Mouse (Mus musculus) MEL (cell line): Measurements from ENCODE around the gene Trak1. TPM values are rescaled to one million over a fixed set of nuclear protein-coding genes. Genes with fewer than 3 reads are reported as not detected.

ENCODE experiments used
- DNase-seq: peaks from one replicate; pipeline ENCODE4 v3.0.0; 2011; ENCODE audit warnings: low read depth, low spot score
- H3K27ac ChIP-seq: 2 replicates; pipeline ENCODE4 v1.5.1; 2012; ENCODE audit warnings: low read depth, mild to moderate bottlenecking, control low read depth, low read length, moderate library complexity; ENCODE audit not compliant: control insufficient read depth
- H3K27me3 ChIP-seq, 2 experiments: fragments of 150-350 bp in 1 of 2; sonication (generic) in 1 of 2; 2 replicates each; pipeline ENCODE4 v1.6.1; 2012; ENCODE audit warnings: low read length in 2 of 2, mild to moderate bottlenecking in 2 of 2, improper control_type of control experiment in 1 of 2, moderate library complexity in 1 of 2; ENCODE audit not compliant: insufficient read depth in 2 of 2, control insufficient read depth in 1 of 2
- H3K36me3 ChIP-seq, 2 experiments: 2 replicates each; pipeline ENCODE4 v1.6.1; 2012 to 2014; ENCODE audit warnings: low read length in 2 of 2, improper control_type of control experiment in 1 of 2, inconsistent platforms in 1 of 2, mild to moderate bottlenecking in 1 of 2; ENCODE audit not compliant: insufficient read depth in 2 of 2, control insufficient read depth in 1 of 2
- H3K4me1 ChIP-seq, 2 experiments: fragments of 150-350 bp in 1 of 2; sonication (generic) in 1 of 2; 2 replicates each; pipeline ENCODE4 v1.6.1; 2012; ENCODE audit warnings: low read length in 2 of 2, improper control_type of control experiment in 1 of 2, mild to moderate bottlenecking in 1 of 2; ENCODE audit not compliant: insufficient read depth in 2 of 2, control insufficient read depth in 1 of 2
- H3K4me3 ChIP-seq, 2 experiments: fragments of 150-350 bp in 1 of 2; sonication (generic) in 1 of 2; 2 replicates each; pipeline ENCODE4 v1.5.1; 2012; ENCODE audit warnings: low read depth in 2 of 2, low read length in 2 of 2, mild to moderate bottlenecking in 2 of 2, moderate library complexity in 2 of 2, control low read depth in 1 of 2, improper control_type of control experiment in 1 of 2; ENCODE audit not compliant: control insufficient read depth in 1 of 2, insufficient read depth in 1 of 2
- H3K79me2 ChIP-seq: 2 replicates; pipeline ENCODE4 v1.6.1; 2012; ENCODE audit warnings: mild to moderate bottlenecking, low read length, moderate library complexity; ENCODE audit not compliant: control insufficient read depth, poor library complexity, insufficient read depth
- H3K9ac ChIP-seq: 2 replicates; pipeline ENCODE4 v1.6.1; 2012; ENCODE audit warnings: low read depth, mild to moderate bottlenecking, control low read depth, low read length, moderate library complexity; ENCODE audit not compliant: control insufficient read depth, poor library complexity, severe bottlenecking
- H3K9me3 ChIP-seq: fragments of 150-350 bp; sonication (generic); replicated peaks from 2 replicates; pipeline ENCODE4 v1.6.1; 2012; ENCODE audit warnings: mild to moderate bottlenecking, low read length, improper control_type of control experiment, moderate library complexity; ENCODE audit not compliant: insufficient read depth
- CHD1 ChIP-seq: IDR thresholded peaks from 2 replicates; pipeline ENCODE4 v1.6.1; 2012; ENCODE audit warnings: low read depth, mild to moderate bottlenecking, inconsistent platforms, low read length, improper control_type of control experiment
- CHD2 ChIP-seq: IDR thresholded peaks from 2 replicates; pipeline ENCODE4 v1.6.1; 2011; ENCODE audit warnings: low read length, improper control_type of control experiment
- CTCF ChIP-seq, 3 experiments: IDR thresholded peaks in 2 of 3; conservative IDR thresholded peaks in 1 of 3; 2 replicates each; pipeline ENCODE4 v1.5.1; 2011 to 2012; ENCODE audit warnings: low read length in 3 of 3, low read depth in 2 of 3, mild to moderate bottlenecking in 2 of 3, improper control_type of control experiment in 1 of 3, inconsistent platforms in 1 of 3, mixed read lengths in 1 of 3, moderate library complexity in 1 of 3; ENCODE audit not compliant: control insufficient read depth in 1 of 3, insufficient read depth in 1 of 3, poor library complexity in 1 of 3, severe bottlenecking in 1 of 3
- E2F4 ChIP-seq: IDR thresholded peaks from 2 replicates; pipeline ENCODE4 v1.6.1; 2011; ENCODE audit warnings: low read depth, low read length, improper control_type of control experiment, borderline replicate concordance
- ELF1 ChIP-seq: IDR thresholded peaks from 2 replicates; pipeline ENCODE4 v1.6.1; 2014; ENCODE audit warnings: low read depth, mild to moderate bottlenecking, inconsistent platforms, low read length, improper control_type of control experiment, moderate library complexity
- EP300 ChIP-seq, 2 experiments: IDR thresholded peaks; 2 replicates each; pipeline ENCODE4 v1.6.1; 2011; ENCODE audit warnings: improper control_type of control experiment in 2 of 2, low read length in 2 of 2, low read depth in 1 of 2, mild to moderate bottlenecking in 1 of 2
- ETS1 ChIP-seq: IDR thresholded peaks from 2 replicates; pipeline ENCODE4 v1.6.1; 2012; ENCODE audit warnings: low read depth, mild to moderate bottlenecking, inconsistent platforms, low read length, improper control_type of control experiment, moderate library complexity
- HCFC1 ChIP-seq: IDR thresholded peaks from 2 replicates; pipeline ENCODE4 v1.6.1; 2012; ENCODE audit warnings: low read depth, mild to moderate bottlenecking, inconsistent platforms, low read length, improper control_type of control experiment, moderate library complexity
- JUND ChIP-seq: IDR thresholded peaks from 2 replicates; pipeline ENCODE4 v1.6.1; 2011; ENCODE audit warnings: low read depth, mild to moderate bottlenecking, improper control_type of control experiment, low read length
- MAFK ChIP-seq: IDR thresholded peaks from 2 replicates; pipeline ENCODE4 v1.6.1; 2011; ENCODE audit warnings: low read depth, mild to moderate bottlenecking, low read length, improper control_type of control experiment, borderline replicate concordance
- MAX ChIP-seq: IDR thresholded peaks from 2 replicates; pipeline ENCODE4 v1.6.1; 2011; ENCODE audit warnings: low read length, improper control_type of control experiment
- MAZ ChIP-seq: IDR thresholded peaks from 2 replicates; pipeline ENCODE4 v1.6.1; 2012; ENCODE audit warnings: low read depth, mild to moderate bottlenecking, inconsistent platforms, low read length, improper control_type of control experiment
- MEF2A ChIP-seq: IDR thresholded peaks from 2 replicates; pipeline ENCODE4 v1.6.1; 2014; ENCODE audit warnings: low read depth, mild to moderate bottlenecking, inconsistent platforms, low read length, improper control_type of control experiment; ENCODE audit not compliant: poor library complexity, insufficient replicate concordance, severe bottlenecking; ENCODE audit errors: extremely low read depth
- MXI1 ChIP-seq: IDR thresholded peaks from 2 replicates; pipeline ENCODE4 v1.6.1; 2011; ENCODE audit warnings: mild to moderate bottlenecking, low read depth, low read length, improper control_type of control experiment
- MYB ChIP-seq: IDR thresholded peaks from 2 replicates; pipeline ENCODE4 v1.6.1; 2011; ENCODE audit warnings: mild to moderate bottlenecking, low read depth, low read length, improper control_type of control experiment
- MYC ChIP-seq: IDR thresholded peaks from 2 replicates; pipeline ENCODE4 v1.6.1; 2011; ENCODE audit warnings: low read depth, mild to moderate bottlenecking, low read length, improper control_type of control experiment, moderate library complexity
- NELFE ChIP-seq: IDR thresholded peaks from 2 replicates; pipeline ENCODE4 v1.6.1; 2011; ENCODE audit warnings: low read depth, low read length, improper control_type of control experiment
- NRF1 ChIP-seq: IDR thresholded peaks from 2 replicates; pipeline ENCODE4 v1.6.1; 2014; ENCODE audit warnings: low read depth, mild to moderate bottlenecking, inconsistent platforms, low read length, improper control_type of control experiment, moderate library complexity; ENCODE audit not compliant: poor library complexity, insufficient read depth, severe bottlenecking
- POLR2A ChIP-seq, 2 experiments: IDR thresholded peaks; 2 replicates each; pipeline ENCODE4 v1.6.1; 2011 to 2012; ENCODE audit warnings: low read length in 2 of 2, mild to moderate bottlenecking in 2 of 2, control low read depth in 1 of 2, improper control_type of control experiment in 1 of 2, low read depth in 1 of 2, moderate library complexity in 1 of 2; ENCODE audit not compliant: control insufficient read depth in 1 of 2, insufficient read depth in 1 of 2, poor library complexity in 1 of 2
- POLR2AphosphoS2 ChIP-seq: IDR thresholded peaks from 2 replicates; pipeline ENCODE4 v1.6.1; 2011; ENCODE audit warnings: low read length, improper control_type of control experiment
- TCF12 ChIP-seq: IDR thresholded peaks from 2 replicates; pipeline ENCODE4 v1.6.1; 2014; ENCODE audit warnings: low read depth, mild to moderate bottlenecking, inconsistent platforms, low read length, improper control_type of control experiment, moderate library complexity
- UBTF ChIP-seq: IDR thresholded peaks from 2 replicates; pipeline ENCODE4 v1.6.1; 2012; ENCODE audit warnings: low read depth, mild to moderate bottlenecking, inconsistent platforms, low read length, improper control_type of control experiment, moderate library complexity, borderline replicate concordance; ENCODE audit not compliant: insufficient read depth
- USF1 ChIP-seq: IDR thresholded peaks from 2 replicates; pipeline ENCODE4 v1.6.1; 2014; ENCODE audit warnings: low read depth, mild to moderate bottlenecking, inconsistent platforms, low read length, improper control_type of control experiment, moderate library complexity
- USF2 ChIP-seq, 2 experiments: IDR thresholded peaks; 2 replicates each; pipeline ENCODE4 v1.6.1; 2011 to 2012; ENCODE audit warnings: improper control_type of control experiment in 2 of 2, low read length in 2 of 2, borderline replicate concordance in 1 of 2, inconsistent platforms in 1 of 2, low read depth in 1 of 2, mild to moderate bottlenecking in 1 of 2; ENCODE audit not compliant: insufficient read depth in 1 of 2
- ZC3H11A ChIP-seq: IDR thresholded peaks from 2 replicates; pipeline ENCODE4 v1.6.1; 2012; ENCODE audit warnings: low read depth, mild to moderate bottlenecking, inconsistent platforms, low read length, improper control_type of control experiment
- ZKSCAN1 ChIP-seq: IDR thresholded peaks from 2 replicates; pipeline ENCODE4 v1.6.1; 2012; ENCODE audit warnings: low read depth, mild to moderate bottlenecking, inconsistent platforms, low read length, improper control_type of control experiment, moderate library complexity
- ZMIZ1 ChIP-seq: IDR thresholded peaks from 2 replicates; pipeline ENCODE4 v1.6.1; 2012; ENCODE audit warnings: low read depth, mild to moderate bottlenecking, inconsistent platforms, low read length, improper control_type of control experiment, moderate library complexity
- ZNF384 ChIP-seq: IDR thresholded peaks from 2 replicates; pipeline ENCODE4 v1.6.1; 2012; ENCODE audit warnings: low read depth, mild to moderate bottlenecking, inconsistent platforms, low read length, improper control_type of control experiment
- polyA plus RNA-seq, 2 experiments: library from polyadenylated mRNA; stranded (reverse) in 1 of 2; unstranded in 1 of 2; fragments of >175 nt in 1 of 2; fragments of >200 nt in 1 of 2; gene quantifications; 2 replicates each; pipeline versions ENCODE4 v1.2.1 to v1.2.4; 2012; ENCODE audit warnings: low replicate concordance in 2 of 2, low read depth in 1 of 2; ENCODE audit not compliant: insufficient read length in 2 of 2, insufficient read depth in 1 of 2, missing spikeins in 1 of 2
- total RNA-seq: library from RNA; depleted of rRNA; stranded (reverse); fragments of 300-350 nt; gene quantifications from 2 replicates; pipeline ENCODE4 v1.2.3, GENCODE M21; 2012

The Trak1 gene
- total and polyA plus RNA-seq, 3 experiments, result 16.2 to 35.5 TPM; not detected in 1

GRCm38 (mm10) chr9:121283620-121284185, 13.6 kb upstream of the Trak1 start:
- Histone ChIP-seq H3K27ac (no peak overlapping the region), H3K9ac (no peak overlapping the region), H3K4me3 (no peak overlapping the region), H3K4me1 (peaks cover 6 to 8% of the 10 kb centered on the region in 2 experiments; a peak in 3 of 4 replicates), H3K27me3 (no peaks in the 10 kb centered on the region), H3K79me2 (peaks cover 4% of the 10 kb centered on the region; the same call in 1 of the 2 replicates), H3K9me3 (no peaks in the 10 kb centered on the region), H3K36me3 (peaks cover 0 to 5% of the 10 kb centered on the region in 2 experiments; a peak in 2 of 4 replicates)
- TF ChIP-seq TCF12, result no peak
- TF ChIP-seq E2F4, result no peak
- TF ChIP-seq CHD2, result no peak
- no peak for TF ChIP-seq HCFC1
- no peak for TF ChIP-seq MEF2A
- no peak for TF ChIP-seq POLR2AphosphoS2
- no peak for TF ChIP-seq ZKSCAN1
- no peak for TF ChIP-seq ZNF384
- TF ChIP-seq CTCF (IDR thresholded peaks at IDR 0.05 in 2 of 3, conservative IDR thresholded peaks at IDR 0.05 in 1 of 3; ENCODE audit: control insufficient read depth in 1 of 3, insufficient read depth in 1 of 3, low read depth in 2 of 3, low read length in 3 of 3, poor library complexity in 1 of 3, severe bottlenecking in 1 of 3), result peak in 2 of 3 experiments; percentile 25 to 53; a peak in 3 of 6 replicates
- TF ChIP-seq POLR2A (IDR thresholded peaks at IDR 0.05; ENCODE audit: control insufficient read depth in 1 of 2, insufficient read depth in 1 of 2, low read depth in 1 of 2, low read length in 2 of 2, poor library complexity in 1 of 2), result no peak
- TF ChIP-seq MYC, result 0 out of 2 replicates have a peak, but pooled peaks have one; percentile 46
- peak; percentile 37 for DNase-seq

DNA sequence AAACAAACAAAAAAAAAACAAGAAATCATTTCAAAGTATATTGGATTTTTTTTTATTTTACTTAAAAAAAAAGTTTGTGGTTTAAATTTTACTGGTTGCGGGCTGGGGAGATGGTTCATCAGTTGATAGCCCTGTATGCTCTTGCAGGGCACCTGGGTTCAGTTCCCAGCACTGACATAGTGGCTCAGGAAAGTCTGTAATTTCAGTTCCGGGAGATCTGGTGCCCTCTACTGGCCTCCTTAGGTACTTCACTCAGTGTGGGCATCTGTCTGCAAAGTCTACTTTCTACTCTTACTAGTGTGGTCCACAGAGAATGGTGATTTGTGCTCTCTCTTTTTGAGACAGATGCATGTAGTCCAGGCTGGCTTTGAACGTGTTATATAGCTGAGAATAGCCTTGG, 12.9 kb upstream of the Trak1 start:
- H3K36me3 ChIP-seq, result peaks cover 0 to 5% of the 10 kb centered on the region in 2 experiments; a peak in 2 of 4 replicates
- no peak overlapping the region for H3K27ac ChIP-seq
- peak; percentile 88 for DNase-seq
- H3K27me3 ChIP-seq, result no peaks in the 10 kb centered on the region
- H3K4me3 ChIP-seq, result peak overlapping the region; percentile 21 to 93; a peak in 3 of 4 replicates
- no peak overlapping the region for H3K9ac ChIP-seq
- no peaks in the 10 kb centered on the region for H3K9me3 ChIP-seq
- H3K79me2 ChIP-seq, result peaks cover 4% of the 10 kb centered on the region; the same call in 1 of the 2 replicates
- H3K4me1 ChIP-seq, result peaks cover 6 to 8% of the 10 kb centered on the region in 2 experiments; a peak in 3 of 4 replicates
- TF ChIP-seq ZC3H11A, result no peak
- no peak for TF ChIP-seq MAFK
- TF ChIP-seq MXI1, result no peak
- no peak for TF ChIP-seq NRF1
- 0 out of 2 replicates have a peak, but pooled peaks have one; percentile 38 for TF ChIP-seq MYC
- TF ChIP-seq CHD1, result no peak
- TF ChIP-seq UBTF, result no peak
- no peak for TF ChIP-seq MYB
- TF ChIP-seq TCF12, result 0 out of 2 replicates have a peak, but pooled peaks have one; percentile 23
- TF ChIP-seq CHD2, result no peak
- TF ChIP-seq MAZ, result no peak
- TF ChIP-seq ZKSCAN1, result no peak
- TF ChIP-seq POLR2A (IDR thresholded peaks at IDR 0.05; ENCODE audit: control insufficient read depth in 1 of 2, insufficient read depth in 1 of 2, low read depth in 1 of 2, low read length in 2 of 2, poor library complexity in 1 of 2), result no peak
- TF ChIP-seq EP300 (IDR thresholded peaks at IDR 0.05; ENCODE audit: low read depth in 1 of 2, low read length in 2 of 2), result no peak
- TF ChIP-seq NELFE, result no peak
- TF ChIP-seq ZMIZ1, result no peak
- no peak for TF ChIP-seq ETS1
- TF ChIP-seq ELF1, result peak; percentile 82
- no peak for TF ChIP-seq USF1
- TF ChIP-seq ZNF384, result peak; percentile 60; the same call in 1 of the 2 replicates
- TF ChIP-seq JUND, result no peak
- no peak for TF ChIP-seq MAX
- TF ChIP-seq CTCF (IDR thresholded peaks at IDR 0.05 in 2 of 3, conservative IDR thresholded peaks at IDR 0.05 in 1 of 3; ENCODE audit: control insufficient read depth in 1 of 3, insufficient read depth in 1 of 3, low read depth in 2 of 3, low read length in 3 of 3, poor library complexity in 1 of 3, severe bottlenecking in 1 of 3), result peak; percentile 64 to 88 (median 83)
- TF ChIP-seq USF2 (IDR thresholded peaks at IDR 0.05; ENCODE audit: borderline replicate concordance in 1 of 2, insufficient read depth in 1 of 2, low read depth in 1 of 2, low read length in 2 of 2), result no peak
